Mouse (Mus musculus): Measurements from ENCODE around the gene Sgip1. TPM values are rescaled to one million over a fixed set of nuclear protein-coding genes. Genes with fewer than 3 reads are reported as not detected.

The Sgip1 gene
- total and polyA plus RNA-seq, 3 experiments, result 0.92 to 5.6 TPM; not detected in 1

DNA sequence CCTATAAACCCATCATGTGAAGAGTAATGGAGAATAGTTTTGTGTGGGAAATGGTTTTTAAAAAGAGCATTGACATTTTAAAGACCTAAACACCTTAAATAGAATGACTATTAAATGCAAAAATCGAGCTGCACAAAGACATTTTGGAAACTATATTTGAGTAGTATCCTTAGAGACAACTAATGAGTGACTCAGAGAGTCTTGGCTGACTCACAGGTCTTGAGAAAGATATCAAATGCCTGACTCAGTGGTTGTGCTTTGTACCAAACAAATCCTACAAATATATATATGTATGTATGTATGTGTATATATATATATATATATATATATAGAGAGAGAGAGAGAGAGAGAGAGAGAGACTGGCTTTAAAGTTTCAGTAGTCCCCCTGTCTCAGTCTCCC lies 110.1 kb downstream of the Sgip1 start:
- no peak overlapping the region for H3K27ac ChIP-seq (ENCODE audit: control insufficient read depth, low read depth, low read length)
- no peak overlapping the region for H3K4me3 ChIP-seq (ENCODE audit: control insufficient read depth in 1 of 2, insufficient read depth in 1 of 2, low read depth in 2 of 2, low read length in 2 of 2)
- no peak for TF ChIP-seq MYB (IDR thresholded peaks at IDR 0.05; ENCODE audit: low read depth, low read length)
- no peak for TF ChIP-seq JUND (IDR thresholded peaks at IDR 0.05; ENCODE audit: low read depth, low read length)
- TF ChIP-seq USF2 (IDR thresholded peaks at IDR 0.05; ENCODE audit: borderline replicate concordance in 1 of 2, insufficient read depth in 1 of 2, low read depth in 1 of 2, low read length in 2 of 2), result no peak
- TF ChIP-seq RAD21 (IDR thresholded peaks at IDR 0.05; ENCODE audit: low read depth, low read length), result no peak
- TF ChIP-seq CHD1 (IDR thresholded peaks at IDR 0.05; ENCODE audit: low read depth, low read length), result no peak
- H3K36me3 ChIP-seq (ENCODE audit: control insufficient read depth in 1 of 2, insufficient read depth in 2 of 2, low read length in 2 of 2), result no peaks in the 10 kb centered on the region
- H3K4me1 ChIP-seq (ENCODE audit: control insufficient read depth in 1 of 2, insufficient read depth in 2 of 2, low read length in 2 of 2), result no peaks in the 10 kb centered on the region
- DNase-seq (ENCODE audit: low read depth, low spot score), result no peak
- no peaks in the 10 kb centered on the region for H3K9me3 ChIP-seq (replicated peaks; ENCODE audit: insufficient read depth, low read length)
- H3K9ac ChIP-seq (ENCODE audit: control insufficient read depth, low read depth, low read length, poor library complexity, severe bottlenecking), result no peak overlapping the region
- H3K79me2 ChIP-seq (ENCODE audit: control insufficient read depth, insufficient read depth, low read length, poor library complexity), result no peaks in the 10 kb centered on the region
- H3K27me3 ChIP-seq (ENCODE audit: control insufficient read depth in 1 of 2, insufficient read depth in 2 of 2, low read length in 2 of 2), result no peaks in the 10 kb centered on the region

DNA sequence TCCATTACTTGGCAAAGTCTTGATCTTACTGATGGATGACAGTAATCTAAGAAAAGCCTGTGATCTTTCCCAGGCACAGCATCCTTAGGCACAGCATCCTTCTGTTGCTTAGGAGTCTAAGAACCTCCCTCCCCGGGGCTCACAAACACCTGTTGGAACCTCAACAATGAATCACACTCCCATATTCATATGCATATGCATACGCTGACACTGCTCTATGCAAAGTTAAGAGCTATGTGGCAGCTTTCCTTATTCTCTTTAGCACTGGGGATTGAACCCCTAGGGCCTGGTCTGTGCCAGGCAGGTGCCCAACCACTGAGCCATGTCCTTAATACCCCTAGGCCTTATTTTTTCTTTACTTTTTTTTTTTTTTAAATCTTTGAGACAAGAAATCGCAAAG lies 111.2 kb downstream of the Sgip1 start:
- Histone ChIP-seq H3K36me3 (ENCODE audit: control insufficient read depth in 1 of 2, insufficient read depth in 2 of 2, low read length in 2 of 2) (no peaks in the 10 kb centered on the region), H3K4me3 (ENCODE audit: control insufficient read depth in 1 of 2, insufficient read depth in 1 of 2, low read depth in 2 of 2, low read length in 2 of 2) (no peak overlapping the region), H3K9me3 (replicated peaks; ENCODE audit: insufficient read depth, low read length) (no peaks in the 10 kb centered on the region), H3K4me1 (ENCODE audit: control insufficient read depth in 1 of 2, insufficient read depth in 2 of 2, low read length in 2 of 2) (no peaks in the 10 kb centered on the region), H3K27me3 (ENCODE audit: control insufficient read depth in 1 of 2, insufficient read depth in 2 of 2, low read length in 2 of 2) (no peaks in the 10 kb centered on the region), H3K79me2 (ENCODE audit: control insufficient read depth, insufficient read depth, low read length, poor library complexity) (no peaks in the 10 kb centered on the region), H3K27ac (ENCODE audit: control insufficient read depth, low read depth, low read length) (no peak overlapping the region), H3K9ac (ENCODE audit: control insufficient read depth, low read depth, low read length, poor library complexity, severe bottlenecking) (no peak overlapping the region)
- TF ChIP-seq TAL1 (IDR thresholded peaks at IDR 0.05; ENCODE audit: low read length) (no peak), ZKSCAN1 (IDR thresholded peaks at IDR 0.05; ENCODE audit: low read depth, low read length) (no peak), MEF2A (IDR thresholded peaks at IDR 0.05; ENCODE audit: extremely low read depth, insufficient replicate concordance, low read depth, low read length, poor library complexity, severe bottlenecking) (no peak), RCOR1 (IDR thresholded peaks at IDR 0.05; ENCODE audit: low read depth, low read length) (no peak), GATA1 (IDR thresholded peaks at IDR 0.05; ENCODE audit: low read depth, low read length) (no peak), SMC3 (IDR thresholded peaks at IDR 0.05; ENCODE audit: low read depth, low read length) (no peak)
- DNase-seq (ENCODE audit: low read depth, low spot score), result no peak

DNA sequence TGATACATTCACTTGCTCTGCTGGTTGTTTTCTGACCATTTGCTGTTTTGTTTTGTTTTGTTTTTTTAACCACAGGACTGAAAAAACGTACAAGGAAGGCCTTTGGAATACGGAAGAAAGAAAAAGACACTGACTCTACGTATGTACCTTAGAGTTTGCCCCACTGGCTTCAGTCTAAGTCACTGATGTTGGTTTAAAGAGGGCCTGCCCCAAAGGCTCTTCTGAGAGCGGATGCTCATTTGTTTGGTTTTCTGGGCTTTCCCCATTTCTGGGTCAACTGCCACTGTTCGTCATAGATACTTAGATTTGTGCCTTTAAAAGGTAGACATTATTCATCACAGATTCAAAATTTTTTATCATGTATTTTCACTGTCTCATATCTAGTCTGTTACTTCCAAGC lies 111.7 kb downstream of the Sgip1 start:
- TF ChIP-seq MYC (IDR thresholded peaks at IDR 0.05; ENCODE audit: low read depth, low read length), result no peak
- no peak for TF ChIP-seq USF2 (IDR thresholded peaks at IDR 0.05; ENCODE audit: borderline replicate concordance in 1 of 2, insufficient read depth in 1 of 2, low read depth in 1 of 2, low read length in 2 of 2)
- TF ChIP-seq RAD21 (IDR thresholded peaks at IDR 0.05; ENCODE audit: low read depth, low read length), result no peak
- no peak for TF ChIP-seq TAL1 (IDR thresholded peaks at IDR 0.05; ENCODE audit: low read length)
- no peak for TF ChIP-seq CTCF (IDR thresholded peaks at IDR 0.05 in 2 of 3, conservative IDR thresholded peaks at IDR 0.05 in 1 of 3; ENCODE audit: control insufficient read depth in 1 of 3, insufficient read depth in 1 of 3, low read depth in 2 of 3, low read length in 3 of 3, poor library complexity in 1 of 3, severe bottlenecking in 1 of 3)
- TF ChIP-seq POLR2A (IDR thresholded peaks at IDR 0.05; ENCODE audit: control insufficient read depth in 1 of 2, insufficient read depth in 1 of 2, low read depth in 1 of 2, low read length in 2 of 2, poor library complexity in 1 of 2), result no peak
- TF ChIP-seq ZNF384 (IDR thresholded peaks at IDR 0.05; ENCODE audit: low read depth, low read length), result no peak
- TF ChIP-seq NRF1 (IDR thresholded peaks at IDR 0.05; ENCODE audit: insufficient read depth, low read depth, low read length, poor library complexity, severe bottlenecking), result no peak
- TF ChIP-seq TCF12 (IDR thresholded peaks at IDR 0.05; ENCODE audit: low read depth, low read length), result no peak
- TF ChIP-seq MAZ (IDR thresholded peaks at IDR 0.05; ENCODE audit: low read depth, low read length), result no peak
- TF ChIP-seq USF1 (IDR thresholded peaks at IDR 0.05; ENCODE audit: low read depth, low read length), result no peak
- TF ChIP-seq EP300 (IDR thresholded peaks at IDR 0.05; ENCODE audit: low read depth in 1 of 2, low read length in 2 of 2), result no peak
- no peak for TF ChIP-seq MAFK (IDR thresholded peaks at IDR 0.05; ENCODE audit: borderline replicate concordance, low read depth, low read length)
- no peak for TF ChIP-seq MXI1 (IDR thresholded peaks at IDR 0.05; ENCODE audit: low read depth, low read length)
- TF ChIP-seq E2F4 (IDR thresholded peaks at IDR 0.05; ENCODE audit: borderline replicate concordance, low read depth, low read length), result no peak
- H3K27me3 ChIP-seq (ENCODE audit: control insufficient read depth in 1 of 2, insufficient read depth in 2 of 2, low read length in 2 of 2), result no peaks in the 10 kb centered on the region

More for the DNA sequence above, 111.7 kb downstream of the Sgip1 start:
- Histone ChIP-seq H3K4me3 (ENCODE audit: control insufficient read depth in 1 of 2, insufficient read depth in 1 of 2, low read depth in 2 of 2, low read length in 2 of 2) (no peak overlapping the region), H3K79me2 (ENCODE audit: control insufficient read depth, insufficient read depth, low read length, poor library complexity) (no peaks in the 10 kb centered on the region), H3K27ac (ENCODE audit: control insufficient read depth, low read depth, low read length) (no peak overlapping the region), H3K9me3 (replicated peaks; ENCODE audit: insufficient read depth, low read length) (no peaks in the 10 kb centered on the region), H3K36me3 (ENCODE audit: control insufficient read depth in 1 of 2, insufficient read depth in 2 of 2, low read length in 2 of 2) (no peaks in the 10 kb centered on the region), H3K4me1 (ENCODE audit: control insufficient read depth in 1 of 2, insufficient read depth in 2 of 2, low read length in 2 of 2) (no peaks in the 10 kb centered on the region), H3K9ac (ENCODE audit: control insufficient read depth, low read depth, low read length, poor library complexity, severe bottlenecking) (no peak overlapping the region)
- DNase-seq (ENCODE audit: low read depth, low spot score), result no peak
